Mouse (Mus musculus): ENCODE measurements around the gene Dcbld1.
A peak's percentile ranks its signal among the peaks of the same experiment; 100 is the strongest.

Dcbld1 gene

GRCm38 (mm10) chr10:52233301-52233968 is at the start of gene Dcbld1:
Gene Dcbld1, plus strand, starts transcription at chr10:52233619.
- DNase-seq, result peak; percentile 68 to 76

DNA sequence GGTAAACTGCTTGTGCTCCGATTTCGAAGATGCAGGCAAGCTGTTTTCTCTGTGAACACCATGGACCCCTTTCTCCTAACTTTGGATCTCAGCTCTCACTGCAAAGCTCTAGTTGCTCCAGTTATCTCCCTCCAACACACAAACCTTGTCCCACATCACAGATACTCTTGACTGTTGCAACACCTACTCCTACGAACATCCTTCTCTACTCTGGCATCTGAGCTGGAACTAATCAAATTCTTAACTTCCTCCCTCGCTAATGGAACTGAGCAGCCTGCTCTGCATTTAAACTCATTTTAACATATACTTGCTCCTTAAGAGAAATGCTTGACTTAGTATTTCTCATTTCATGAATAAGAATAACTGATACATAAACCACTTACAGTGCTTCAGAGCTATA is 47.5 kb upstream of the Dcbld1 start:
- no peak for DNase-seq

GRCm38 (mm10) chr10:52194957-52195852 is 38.2 kb upstream of the Dcbld1 start, which contains the start of gene Ros1:
Gene Ros1, minus strand, starts transcription at chr10:52195244.
- DNase-seq, result no peak

DNA sequence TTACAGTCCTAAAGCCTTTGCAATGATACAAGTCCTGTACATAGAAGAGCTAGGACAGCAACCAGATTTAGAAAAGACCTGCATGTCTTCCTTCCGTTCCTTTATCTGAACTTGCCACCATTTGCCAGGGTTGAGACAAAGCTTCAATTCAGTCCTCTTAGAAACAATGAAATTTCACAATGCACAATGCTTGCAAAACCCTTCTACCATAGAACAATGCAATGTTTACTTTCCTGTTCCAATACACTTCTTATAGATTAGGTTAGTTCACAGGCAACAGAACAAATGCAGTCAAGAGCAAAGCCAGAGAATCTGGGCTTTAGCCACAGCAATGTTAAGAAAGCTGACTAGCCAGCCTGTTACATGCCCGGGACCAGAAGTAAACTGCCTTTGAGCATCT is 29.4 kb upstream of the Dcbld1 start:
- peak in 1 of 2 experiments; percentile 13 for DNase-seq

- no peak for DNase-seq
Measured at GRCm38 (mm10) chr10:52215267-52215818, 18.1 kb upstream of the Dcbld1 start.

GRCm38 (mm10) chr10:52216797-52217563 is 16.4 kb upstream of the Dcbld1 start:
- DNase-seq, result peak; percentile 65 to 71

DNA sequence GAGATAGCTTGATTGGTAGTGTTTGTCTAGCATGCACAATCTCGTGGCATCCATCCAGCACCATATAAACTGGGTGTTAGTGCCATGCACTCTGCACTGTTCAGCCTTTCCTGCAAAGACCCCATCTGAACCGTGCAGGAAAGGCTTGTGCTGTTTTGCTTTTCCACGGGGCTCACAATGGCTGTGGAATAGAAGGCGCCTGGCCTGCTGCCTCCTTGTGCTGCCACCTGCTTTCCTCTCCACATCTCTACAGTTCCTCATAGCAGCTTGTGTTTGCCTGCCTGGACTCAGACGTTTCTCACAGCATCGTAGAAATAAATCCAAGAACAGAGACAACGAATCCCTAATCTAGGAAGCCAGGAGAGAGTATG is 15.9 kb upstream of the Dcbld1 start:
- no peak for DNase-seq

DNA sequence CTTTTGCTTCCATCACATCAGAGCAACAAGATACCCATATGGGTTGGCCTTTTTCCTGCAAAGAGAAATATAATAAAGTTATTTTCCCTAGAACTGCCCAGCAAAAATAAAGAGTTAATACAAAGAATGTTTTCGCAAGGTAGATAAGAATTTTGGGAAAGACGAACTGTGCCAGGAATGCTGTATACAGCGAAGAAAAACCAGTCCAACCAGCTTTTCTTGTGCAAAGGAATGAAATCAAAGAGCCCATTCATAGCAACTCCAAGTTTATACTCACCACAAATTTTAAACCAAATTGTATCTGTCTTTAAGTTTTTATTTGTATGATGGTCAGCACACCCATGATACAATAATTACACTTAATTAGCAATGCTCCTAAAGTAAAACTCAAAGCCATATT is 13.8 kb upstream of the Dcbld1 start:
- peak in 1 of 2 experiments; percentile 42 for DNase-seq

DNA sequence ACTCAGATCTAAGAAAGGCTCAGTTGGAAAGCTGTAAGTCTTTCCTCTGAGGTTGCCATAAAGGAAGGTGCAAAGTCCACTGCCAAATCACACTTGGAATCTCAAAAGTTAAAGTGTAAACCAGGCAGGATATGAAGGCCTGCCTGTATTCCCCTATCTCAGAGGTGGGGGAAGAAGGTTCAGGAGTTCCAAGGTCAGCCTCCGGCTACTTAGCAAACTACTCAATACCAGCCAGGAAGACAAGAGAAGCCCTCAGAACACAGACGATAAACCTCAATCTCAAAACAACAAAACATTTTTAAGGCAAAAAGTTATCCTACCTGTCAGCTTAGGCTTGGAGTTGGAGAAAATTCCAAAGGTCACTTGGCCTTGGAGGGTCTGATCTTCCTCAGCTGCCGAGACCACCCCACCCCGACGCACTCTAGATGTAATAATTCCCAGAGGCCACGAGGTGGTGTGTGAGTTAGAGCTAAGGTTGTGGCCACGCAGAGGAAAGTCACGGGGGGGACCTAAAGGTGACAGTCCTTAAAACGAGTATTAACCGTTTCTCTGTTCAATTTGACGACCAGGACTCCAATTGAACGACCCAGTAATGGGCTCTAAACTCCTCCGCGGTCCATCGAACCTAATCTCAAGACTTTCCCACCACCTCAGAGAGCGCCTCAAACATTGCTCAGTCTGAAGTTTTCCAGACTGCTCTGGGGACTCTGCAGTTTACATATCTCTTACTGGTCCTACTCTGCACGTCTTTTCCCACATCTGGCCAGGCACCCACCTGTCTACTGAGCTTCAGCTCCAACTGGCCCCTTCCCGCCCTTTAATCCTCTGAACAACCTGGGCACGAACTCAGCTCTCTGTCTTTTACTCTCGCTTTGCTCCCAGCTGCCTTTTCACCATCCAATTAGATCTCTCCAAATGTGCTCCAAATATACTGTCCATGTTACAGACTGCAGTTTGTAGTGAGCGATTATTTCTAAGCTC is 933 bp upstream of the Dcbld1 start:
- peak; percentile 31 to 39 for DNase-seq

DNA sequence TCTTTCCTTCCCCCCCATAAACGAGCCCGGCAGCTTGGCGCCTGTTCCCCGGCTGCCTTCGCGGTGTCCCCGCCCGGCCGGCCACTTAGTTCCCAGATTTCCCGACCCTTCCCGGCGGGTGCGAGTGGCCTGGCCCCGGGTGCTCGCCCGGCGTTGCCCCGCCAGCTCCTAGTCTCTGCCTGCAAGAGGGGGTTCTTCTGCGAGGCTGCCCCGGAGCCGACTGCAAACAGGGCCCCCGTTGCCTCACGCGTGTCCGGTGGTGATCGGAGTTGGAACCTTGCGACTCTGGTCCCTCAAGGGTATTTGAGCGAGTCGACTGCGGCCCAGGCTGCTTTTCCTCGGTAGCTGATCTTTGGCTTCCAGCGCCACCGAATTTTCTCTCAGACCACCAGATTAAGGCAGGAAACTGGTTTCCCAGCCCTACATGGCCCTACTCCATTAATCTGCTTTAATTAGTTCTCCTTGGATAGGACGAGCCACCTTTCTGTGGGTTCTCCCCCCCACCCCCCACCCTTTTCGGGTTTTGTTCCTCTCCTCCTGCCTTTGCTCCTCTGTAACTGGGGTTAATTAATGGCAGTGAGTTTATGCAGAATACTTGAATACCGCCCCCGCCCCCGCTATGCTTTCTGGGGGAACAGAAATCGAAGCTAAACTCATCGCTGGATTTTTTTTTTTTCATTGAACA is 692 bp downstream of the Dcbld1 start:
- DNase-seq, result peak in 1 of 2 experiments; percentile 24

DNA sequence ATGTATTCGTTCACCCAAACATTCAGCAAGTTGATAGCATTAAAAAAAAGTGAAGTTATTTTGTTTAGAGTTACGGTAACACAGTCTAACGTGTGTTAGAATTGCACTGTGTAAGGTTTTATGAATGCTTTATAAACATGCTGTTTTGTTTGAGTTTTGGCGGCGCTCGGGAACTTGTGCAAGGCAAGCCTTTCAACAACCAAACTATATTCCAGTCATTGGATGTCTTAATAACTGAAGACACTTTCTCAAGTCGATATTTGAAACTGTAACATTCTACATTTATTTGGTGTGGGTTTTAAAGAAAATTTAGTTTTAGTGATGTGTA is 1.2 kb downstream of the Dcbld1 start:
- DNase-seq, result no peak

- no peak for DNase-seq
Measured at GRCm38 (mm10) chr10:52235461-52235860, 2.0 kb downstream of the Dcbld1 start.

- DNase-seq, result no peak
Measured at GRCm38 (mm10) chr10:52242015-52242414, 8.6 kb downstream of the Dcbld1 start.

GRCm38 (mm10) chr10:52242680-52243323 is 9.4 kb downstream of the Dcbld1 start:
- DNase-seq, result no peak

DNA sequence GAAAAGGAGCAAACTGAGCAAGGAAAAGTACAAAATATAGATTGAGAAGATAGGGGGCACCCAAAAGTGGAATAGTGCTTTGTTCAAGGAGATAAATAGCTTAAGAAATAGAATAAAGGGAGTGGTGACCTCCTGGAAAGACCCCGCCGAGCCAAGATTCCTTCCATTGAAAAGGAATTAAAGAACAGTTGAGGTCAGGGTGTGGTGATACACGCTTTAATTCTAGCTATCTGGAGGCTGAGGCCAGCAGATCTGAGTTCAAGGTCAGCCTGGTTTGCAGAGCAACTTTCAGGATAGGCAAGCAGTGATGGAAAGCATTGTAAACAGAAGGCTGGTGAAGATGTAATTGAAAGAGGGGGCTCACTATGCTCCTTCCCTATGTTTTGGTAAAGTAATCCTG is 12.8 kb downstream of the Dcbld1 start:
- no peak for DNase-seq

DNA sequence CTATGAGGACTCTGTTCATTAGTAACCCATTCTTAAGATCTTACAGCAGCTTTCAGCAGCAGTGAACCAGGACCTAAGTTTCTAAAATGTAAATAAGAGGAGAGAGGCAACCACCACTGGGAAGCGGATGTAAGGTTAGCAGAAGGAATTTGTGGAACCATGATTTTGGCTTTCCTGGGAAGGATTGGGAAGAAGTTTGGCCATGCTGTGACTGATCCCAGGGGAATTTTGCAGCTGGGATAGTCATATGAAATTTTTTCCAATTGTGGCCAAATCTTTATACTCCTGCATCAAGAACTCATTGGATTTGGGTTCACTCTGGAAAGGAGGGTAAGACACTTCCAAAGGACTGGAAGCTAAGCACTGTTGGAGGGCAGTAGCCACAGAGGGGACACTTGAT is 18.8 kb downstream of the Dcbld1 start:
- no peak for DNase-seq

DNA sequence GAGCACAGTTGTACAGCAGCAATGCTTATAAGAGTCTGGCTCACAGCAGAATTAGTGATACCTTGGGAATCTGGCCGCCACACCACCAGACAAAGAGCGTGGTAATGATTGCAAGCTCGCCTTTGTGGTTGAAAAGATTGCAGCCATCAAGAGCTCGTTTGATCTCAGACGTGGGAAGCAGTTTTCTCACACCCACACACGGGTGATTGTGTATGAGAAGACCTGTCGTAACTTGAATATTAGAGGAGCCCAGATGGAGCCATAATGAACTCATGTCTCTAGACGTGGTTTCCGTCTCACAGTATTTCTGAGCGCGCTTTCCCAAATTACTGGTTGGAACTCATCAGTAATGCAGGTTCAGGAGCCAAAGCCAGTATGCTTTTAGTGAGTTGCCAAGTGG is 20.0 kb downstream of the Dcbld1 start:
- no peak for DNase-seq

GRCm38 (mm10) chr10:52257768-52258167 is 24.3 kb downstream of the Dcbld1 start:
- DNase-seq, result no peak

GRCm38 (mm10) chr10:52258180-52258948 is 24.9 kb downstream of the Dcbld1 start:
- DNase-seq, result no peak

DNA sequence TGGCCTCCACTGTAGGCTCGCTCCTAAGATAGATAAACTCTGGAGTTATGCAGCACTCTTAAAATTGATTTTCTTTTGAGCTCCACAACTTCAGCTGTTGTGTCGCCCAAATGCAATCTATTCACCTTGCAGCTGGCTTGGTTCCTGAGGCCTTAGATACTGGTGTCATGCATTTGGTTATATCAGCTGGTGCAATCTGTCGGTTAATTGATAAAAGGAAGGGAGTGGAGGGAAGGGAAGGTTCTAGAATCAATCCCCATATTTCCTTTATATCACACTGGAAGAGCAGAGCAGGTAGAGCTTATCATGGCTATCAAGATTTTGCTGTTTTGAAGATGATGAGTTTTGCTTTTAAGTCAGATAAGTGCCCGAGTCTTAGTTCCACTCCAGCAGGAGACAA is 26.8 kb downstream of the Dcbld1 start:
- DNase-seq, result no peak

Data from lung, adult 18-20 months (tissue).